Mouse (Mus musculus) heart, embryonic 11.5 days (tissue): ENCODE data around the gene Grin2b. TPM values are rescaled to one million over a fixed set of nuclear protein-coding genes. Genes with fewer than 3 reads are reported as not detected.
"Not testable (repeated sequence)": the region's sequence is repeated elsewhere in the genome, so short reads cannot be mapped to it uniquely, and the experiment has no call there.

Experiments used
- ATAC-seq: fragments of 200-750 bp; cut with Nextera tagmentation; replicated peaks from 2 replicates; pipeline ENCODE4 v1.8.0; 2017; ENCODE audit warnings: moderate library complexity; ENCODE audit not compliant: insufficient number of reproducible peaks, low FRiP score, low TSS enrichment
- H3K27ac ChIP-seq: fragments of 300-500 bp; sonication (generic); 2 replicates; pipeline ENCODE4 v1.5.1; 2014; ENCODE audit warnings: mild to moderate bottlenecking, low read depth, low read length
- H3K27me3 ChIP-seq: fragments of 300-500 bp; sonication (generic); 2 replicates; pipeline ENCODE4 v1.6.1; 2014; ENCODE audit warnings: mild to moderate bottlenecking, low read length, mixed read lengths; ENCODE audit not compliant: control insufficient read depth, insufficient read depth
- H3K36me3 ChIP-seq: fragments of 300-500 bp; sonication (generic); 2 replicates; pipeline ENCODE4 v1.6.1; 2014; ENCODE audit warnings: mild to moderate bottlenecking, low read length, moderate library complexity, mixed read lengths; ENCODE audit not compliant: control insufficient read depth, insufficient read depth
- H3K4me1 ChIP-seq: fragments of 300-500 bp; sonication (generic); 2 replicates; pipeline ENCODE4 v1.6.1; 2014; ENCODE audit warnings: low read length; ENCODE audit not compliant: control insufficient read depth, insufficient read depth
- H3K4me2 ChIP-seq: fragments of 300-500 bp; sonication (generic); 2 replicates; pipeline ENCODE4 v1.6.1; 2014; ENCODE audit warnings: mild to moderate bottlenecking, moderate library complexity
- H3K4me3 ChIP-seq: fragments of 300-500 bp; sonication (generic); 2 replicates; pipeline ENCODE4 v1.5.1; 2014; ENCODE audit warnings: low read depth, low read length
- H3K9ac ChIP-seq: fragments of 300-500 bp; sonication (generic); 2 replicates; pipeline ENCODE4 v1.6.1; 2014; ENCODE audit warnings: mild to moderate bottlenecking, low read depth, low read length, moderate library complexity
- H3K9me3 ChIP-seq: fragments of 300-500 bp; sonication (generic); replicated peaks from 2 replicates; pipeline ENCODE4 v1.6.1; 2016; ENCODE audit warnings: low read length; ENCODE audit not compliant: control insufficient read depth
- WGBS: fragments of 180-500 bp; shearing (Covaris S2); extraction: QIAGEN DNeasy Blood & Tissue Kit; methylation state at CpG from one replicate; pipeline ENCODE4 v1.1.7; 2014; ENCODE audit not compliant: insufficient replicate concordance; 5-methylcytosine and 5-hydroxymethylcytosine counted together
- polyA plus RNA-seq: library from polyadenylated mRNA; unstranded; fragments of >200 nt; fragmentation: Nextera tagmentation; extraction: Ambion mirVana; gene quantifications from 2 replicates; pipeline ENCODE4 v1.2.1, GENCODE M21; 2014

Grin2b gene
- polyA plus RNA-seq, 1 experiment from 2014 or later: 0.04 TPM

DNA sequence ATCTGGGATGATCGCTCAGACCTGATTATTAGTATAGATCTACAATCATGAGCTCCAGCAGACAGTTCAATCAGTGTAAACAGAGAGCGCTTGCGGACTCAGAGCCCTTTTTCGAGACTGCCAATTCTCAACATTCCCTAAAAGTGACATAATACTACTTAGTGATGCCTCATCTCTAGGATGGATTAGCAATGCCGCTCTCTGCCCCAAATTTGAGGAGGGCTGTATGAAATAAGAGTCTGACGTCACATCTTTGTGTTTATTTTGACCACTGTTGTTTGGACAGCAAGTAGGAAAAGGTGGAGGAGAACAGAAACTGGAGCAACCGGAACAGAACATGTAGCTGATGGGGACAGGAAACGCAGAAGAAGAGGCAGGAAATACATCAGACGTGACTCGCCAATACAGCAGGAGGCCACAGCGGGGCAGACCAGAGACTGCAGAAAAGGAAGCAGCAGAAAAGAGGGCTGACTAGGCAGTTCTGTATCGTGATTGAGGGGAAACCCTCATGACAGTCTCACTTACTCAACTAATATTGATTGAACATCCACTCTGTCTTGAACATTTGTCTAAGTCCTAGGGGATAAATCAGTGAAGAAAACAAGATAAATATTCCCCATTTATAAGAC is 472.5 kb downstream of the Grin2b start:
- Histone ChIP-seq H3K36me3 (no peaks in the 10 kb centered on the region), H3K9me3 (no peaks in the 10 kb centered on the region), H3K27me3 (no peaks in the 10 kb centered on the region), H3K4me3 (no peak overlapping the region), H3K4me1 (peaks cover 4% of the 10 kb centered on the region; the same call in 1 of the 2 replicates), H3K4me2 (no peak overlapping the region), H3K27ac (no peak overlapping the region), H3K9ac (no peak overlapping the region)
- no peak for ATAC-seq
- WGBS: 63% methylated on average over 12 of the region's 12 CpGs

DNA sequence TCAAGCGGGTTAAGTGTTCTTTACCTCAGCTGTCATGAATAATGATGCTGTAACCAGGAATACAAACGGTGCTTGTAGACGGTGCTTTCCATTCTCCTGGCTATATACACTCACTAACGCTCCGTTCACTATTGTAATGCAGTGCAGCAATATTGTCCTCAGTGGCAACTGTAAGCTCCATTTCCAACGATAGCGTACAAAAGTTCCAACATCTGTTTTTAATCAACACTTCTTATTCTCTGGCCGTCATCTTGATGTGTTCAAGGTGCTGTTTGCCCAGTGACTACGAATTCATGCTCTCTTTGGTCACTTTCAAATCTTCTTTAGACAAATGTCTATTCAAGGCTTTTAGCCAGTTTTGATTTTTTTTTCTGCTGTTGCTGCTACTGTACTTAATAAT is 480.8 kb downstream of the Grin2b start:
- no peaks in the 10 kb centered on the region for H3K27me3 ChIP-seq
- no peak overlapping the region for H3K4me3 ChIP-seq
- no peak overlapping the region for H3K27ac ChIP-seq
- no peak overlapping the region for H3K4me2 ChIP-seq
- 68% methylated on average over 9 of the region's 9 CpGs for WGBS
- no peak overlapping the region for H3K9ac ChIP-seq
- no peak for ATAC-seq
- H3K4me1 ChIP-seq: no peaks in the 10 kb centered on the region
- no peaks in the 10 kb centered on the region for H3K36me3 ChIP-seq
- H3K9me3 ChIP-seq: no peaks in the 10 kb centered on the region

- no peaks in the 10 kb centered on the region for H3K36me3 ChIP-seq
- H3K9me3 ChIP-seq: no peaks in the 10 kb centered on the region
- no peaks in the 10 kb centered on the region for H3K4me1 ChIP-seq
- no peak overlapping the region for H3K27ac ChIP-seq
- 91% methylated on average over 7 of the region's 7 CpGs for WGBS
- H3K4me3 ChIP-seq: no peak overlapping the region
- no peak for ATAC-seq
- no peak overlapping the region for H3K9ac ChIP-seq
- H3K4me2 ChIP-seq: no peak overlapping the region
- no peaks in the 10 kb centered on the region for H3K27me3 ChIP-seq
These were observed 481.8 kb downstream of the Grin2b start for GRCm38 (mm10) chr6:135691561-135691960.

- ATAC-seq: no peak
- H3K9ac ChIP-seq: no peak overlapping the region
- 77% methylated on average over 9 of the region's 9 CpGs for WGBS
- H3K4me3 ChIP-seq: no peak overlapping the region
- no peaks in the 10 kb centered on the region for H3K4me1 ChIP-seq
- no peaks in the 10 kb centered on the region for H3K36me3 ChIP-seq
- H3K4me2 ChIP-seq: no peak overlapping the region
- no peaks in the 10 kb centered on the region for H3K27me3 ChIP-seq
- no peaks in the 10 kb centered on the region for H3K9me3 ChIP-seq
- H3K27ac ChIP-seq: no peak overlapping the region
These were observed 485.4 kb downstream of the Grin2b start for GRCm38 (mm10) chr6:135687926-135688325.

GRCm38 (mm10) chr6:135684206-135684605 is 489.1 kb downstream of the Grin2b start:
- no peak overlapping the region for H3K9ac ChIP-seq
- H3K4me3 ChIP-seq: no peak overlapping the region
- H3K27ac ChIP-seq: no peak overlapping the region
- no peaks in the 10 kb centered on the region for H3K4me1 ChIP-seq
- WGBS: 52% methylated on average over 2 of the region's 2 CpGs
- H3K36me3 ChIP-seq: no peaks in the 10 kb centered on the region
- no peak for ATAC-seq
- H3K27me3 ChIP-seq: no peaks in the 10 kb centered on the region
- no peaks in the 10 kb centered on the region for H3K9me3 ChIP-seq
- no peak overlapping the region for H3K4me2 ChIP-seq

- H3K27me3 ChIP-seq, H3K4me3 ChIP-seq, H3K36me3 ChIP-seq, H3K4me2 ChIP-seq, ATAC-seq, H3K9me3 ChIP-seq, H3K4me1 ChIP-seq, H3K9ac ChIP-seq, H3K27ac ChIP-seq: not testable (repeated sequence)
- 80% methylated on average over 4 of the region's 4 CpGs for WGBS
These were observed 491.9 kb downstream of the Grin2b start for GRCm38 (mm10) chr6:135681423-135681822.

DNA sequence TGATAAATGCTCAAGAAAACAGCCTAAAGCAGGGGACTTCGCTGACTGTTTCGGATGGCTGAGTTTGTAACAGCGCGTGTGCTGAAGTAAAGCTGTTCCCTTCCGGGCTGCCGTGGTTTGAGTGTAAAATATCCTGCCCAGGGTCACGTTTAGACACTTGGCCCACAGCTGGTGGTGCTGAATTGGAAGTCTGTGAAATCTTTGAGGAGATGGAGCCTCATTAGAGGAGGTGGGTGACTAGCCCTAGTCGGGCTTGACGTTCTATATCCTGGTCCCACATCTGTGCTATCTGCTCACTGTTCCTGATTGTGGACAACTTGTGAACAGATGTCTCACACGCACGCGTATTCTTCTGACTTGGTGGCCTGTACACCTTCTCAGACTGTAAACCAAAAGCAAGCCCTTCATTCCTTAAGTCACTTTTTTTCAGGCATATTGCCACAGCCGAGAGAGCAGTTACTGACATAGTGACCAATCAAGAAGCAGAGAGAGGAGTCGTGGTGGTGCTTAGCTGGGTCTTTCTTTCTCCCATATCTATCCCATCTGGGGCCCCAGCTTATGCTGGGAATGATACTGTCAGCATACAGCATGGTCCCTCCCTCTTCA is 493.1 kb downstream of the Grin2b start:
- Histone ChIP-seq H3K9me3 (no peaks in the 10 kb centered on the region), H3K9ac (no peak overlapping the region), H3K27ac (no peak overlapping the region), H3K4me1 (no peaks in the 10 kb centered on the region), H3K4me2 (no peak overlapping the region), H3K36me3 (no peaks in the 10 kb centered on the region), H3K27me3 (no peaks in the 10 kb centered on the region), H3K4me3 (no peak overlapping the region)
- 79% methylated on average over 14 of the region's 14 CpGs for WGBS
- no peak for ATAC-seq

DNA sequence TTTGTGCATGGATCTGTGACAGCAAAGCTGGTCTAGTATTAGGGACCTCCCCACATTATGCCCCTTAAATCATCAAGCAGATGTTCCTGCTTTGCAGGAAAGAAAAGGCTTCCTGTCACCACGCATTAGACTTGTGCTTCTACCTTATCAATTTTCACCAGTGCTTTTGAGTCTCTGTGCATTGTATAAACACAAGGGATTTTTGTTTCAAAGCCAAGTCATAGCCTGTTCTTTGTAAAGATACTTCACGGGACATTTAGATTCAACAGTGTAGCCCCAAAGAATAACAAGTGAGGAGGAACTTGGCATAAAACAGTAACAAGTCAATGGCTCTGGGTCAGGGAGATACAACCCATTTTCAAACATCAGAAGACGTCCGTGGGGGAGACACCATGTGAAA is 498.9 kb downstream of the Grin2b start:
- no peak overlapping the region for H3K9ac ChIP-seq
- no peaks in the 10 kb centered on the region for H3K27me3 ChIP-seq
- no peak overlapping the region for H3K4me3 ChIP-seq
- H3K4me2 ChIP-seq: no peak overlapping the region
- 34% methylated on average over 4 of the region's 4 CpGs for WGBS
- no peak overlapping the region for H3K27ac ChIP-seq
- H3K9me3 ChIP-seq: no peaks in the 10 kb centered on the region; the same call in 1 of the 2 replicates
- no peaks in the 10 kb centered on the region for H3K36me3 ChIP-seq
- H3K4me1 ChIP-seq: no peaks in the 10 kb centered on the region
- no peak for ATAC-seq

DNA sequence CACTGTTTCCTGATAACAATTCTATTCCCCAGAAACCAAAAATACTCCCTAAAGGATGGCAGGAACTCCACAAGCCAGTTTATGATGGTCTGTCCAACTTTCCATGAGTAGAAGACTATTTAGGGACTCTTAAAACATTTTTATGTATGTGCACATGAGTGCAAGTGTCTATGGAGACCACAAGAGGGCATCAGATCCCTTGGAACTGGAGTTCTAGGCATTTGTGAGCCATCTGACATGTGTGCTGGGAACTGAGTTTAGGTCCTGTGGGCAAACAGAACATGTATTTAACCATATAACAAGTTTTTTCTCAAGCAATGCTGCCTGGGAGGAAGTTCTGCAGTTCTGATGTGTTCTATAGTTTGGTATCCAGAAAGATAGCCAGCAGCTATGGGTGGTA is 501.3 kb downstream of the Grin2b start:
- Histone ChIP-seq H3K9me3 (no peaks in the 10 kb centered on the region; the same call in 1 of the 2 replicates), H3K4me1 (no peaks in the 10 kb centered on the region), H3K36me3 (no peaks in the 10 kb centered on the region), H3K4me2 (no peak overlapping the region), H3K9ac (no peak overlapping the region), H3K27me3 (no peaks in the 10 kb centered on the region), H3K27ac (no peak overlapping the region), H3K4me3 (no peak overlapping the region)
- ATAC-seq: no peak
